Mouse (Mus musculus) inflammation-experienced regulatory T-cells, adult 6 months (primary cell): ENCODE results near the gene Gm20388. TPM values are rescaled to one million over a fixed set of nuclear protein-coding genes. Genes with fewer than 3 reads are reported as not detected.
"Not testable (repeated sequence)": the region's sequence is repeated elsewhere in the genome, so short reads cannot be mapped to it uniquely, and the experiment has no call there.

Experiments
- ATAC-seq: one replicate; pipeline ENCODE4 v1.8.0; 2017
- polyA plus RNA-seq, 3 experiments: library from polyadenylated mRNA; unstranded; fragments of 100-300 nt; shearing (Covaris generic); gene quantifications; one replicate each; pipeline ENCODE4 v1.2.1; 2017

Gm20388 gene
- polyA plus RNA-seq, 3 experiments from 2014 or later, result 10.8 to 14.1 (median 11.8) TPM

DNA sequence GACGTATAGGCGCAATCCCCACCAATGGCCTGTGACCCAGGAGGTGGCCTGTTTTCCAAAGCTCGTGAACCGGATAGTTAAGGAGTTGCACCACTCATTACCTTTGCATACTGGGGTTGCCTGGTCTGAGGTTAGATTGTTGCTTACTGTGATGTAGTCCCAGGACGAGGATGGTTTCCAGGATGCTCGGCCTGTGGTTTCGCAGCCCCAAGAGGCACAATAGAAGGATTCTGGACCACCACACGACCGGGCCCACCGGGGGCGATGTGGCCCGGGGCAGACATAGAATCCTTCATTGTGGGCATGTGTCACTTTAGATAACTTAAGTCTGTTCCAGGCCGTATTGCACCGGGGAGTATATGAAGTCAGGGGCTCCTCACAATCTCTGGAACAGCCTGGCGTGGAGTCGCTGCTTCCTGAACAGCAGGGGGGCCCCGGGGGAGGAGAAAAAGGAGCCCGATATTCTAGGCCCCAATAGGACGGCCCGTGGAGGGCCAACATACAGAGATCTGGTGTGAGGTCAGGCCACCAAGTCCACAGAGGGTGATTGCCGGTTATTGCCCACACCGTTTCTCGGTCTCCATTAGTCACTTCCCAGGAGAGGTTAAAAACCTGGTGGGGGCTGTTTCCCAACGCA is 3517.1 kb downstream of the Gm20388 start:
- ATAC-seq, result no peak

DNA sequence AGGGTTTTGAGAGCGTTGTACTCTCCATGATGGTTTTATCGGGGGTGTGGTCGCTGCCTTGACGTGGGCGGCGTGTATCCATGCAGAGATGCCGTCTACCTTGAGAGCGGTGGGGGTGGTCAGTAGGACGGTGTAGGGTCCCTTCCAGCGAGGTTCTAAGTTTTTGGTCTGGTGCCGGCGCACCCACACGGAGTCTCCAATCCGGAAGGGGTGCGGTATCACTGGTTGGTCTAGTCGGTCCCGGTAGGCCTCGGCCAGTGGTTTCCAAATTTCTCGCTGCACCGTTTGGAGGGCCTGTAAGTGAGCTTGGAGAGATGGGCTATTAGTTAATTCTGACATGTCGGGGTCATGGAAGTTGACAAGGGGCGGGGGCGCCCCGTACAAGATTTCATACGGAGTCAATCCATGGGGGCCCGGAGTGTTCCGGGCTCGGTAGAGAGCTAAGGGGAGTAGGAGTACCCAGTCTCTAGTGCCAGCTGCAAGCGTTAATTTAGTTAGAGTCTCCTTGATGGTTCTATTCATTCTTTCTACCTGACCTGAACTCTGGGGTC is 3517.8 kb downstream of the Gm20388 start:
- no peak for ATAC-seq

DNA sequence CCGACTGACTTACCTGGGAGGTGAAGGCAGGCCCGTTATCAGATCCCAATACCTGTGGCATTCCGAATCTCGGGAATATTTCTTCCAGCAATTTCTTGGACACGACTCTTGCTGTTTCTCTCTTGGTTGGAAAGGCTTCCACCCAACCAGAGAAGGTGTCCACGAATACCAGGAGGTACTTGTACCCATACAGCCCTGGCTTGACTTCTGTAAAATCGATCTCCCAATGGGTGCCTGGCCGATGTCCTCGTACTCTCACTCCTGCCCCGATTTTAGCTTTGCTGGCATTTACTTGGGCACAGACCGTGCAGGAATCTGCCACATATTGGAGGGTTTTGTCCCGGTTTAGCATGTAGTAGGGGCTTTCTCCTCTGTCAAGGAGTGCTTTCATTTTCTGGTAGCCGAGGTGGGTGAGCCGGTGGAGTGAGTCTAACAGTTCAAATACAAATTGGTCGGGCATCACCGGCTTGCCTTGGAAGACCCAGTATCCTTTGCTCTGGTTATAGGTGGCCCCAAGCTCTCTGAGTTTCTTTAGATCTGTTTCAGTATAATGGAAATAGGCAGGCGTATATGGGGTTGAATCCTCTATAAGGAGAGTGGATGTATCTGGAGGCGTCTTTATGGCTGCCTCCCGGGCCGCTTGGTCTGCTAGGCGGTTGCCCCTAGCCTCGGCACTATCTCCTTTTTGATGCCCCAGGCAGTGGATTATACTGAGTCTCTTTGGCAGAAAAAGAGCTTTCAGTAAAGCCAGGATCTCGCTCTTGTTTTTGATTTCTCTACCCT is 3518.5 kb downstream of the Gm20388 start:
- ATAC-seq, result no peak

DNA sequence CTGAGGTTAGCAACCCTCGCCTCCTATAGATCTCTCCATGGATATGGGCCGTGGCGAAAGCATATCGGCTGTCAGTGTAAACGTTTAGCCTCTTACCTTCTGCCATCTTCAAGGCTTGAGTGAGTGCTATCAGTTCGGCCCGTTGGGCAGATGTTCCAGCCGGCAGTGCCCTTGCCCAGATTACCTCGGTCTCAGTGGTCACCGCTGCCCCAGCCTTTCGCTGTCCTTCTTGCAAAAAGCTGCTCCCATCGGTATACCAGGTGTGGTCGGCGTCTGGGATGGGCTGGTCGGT is 3519.0 kb downstream of the Gm20388 start:
- not testable (repeated sequence) for ATAC-seq

DNA sequence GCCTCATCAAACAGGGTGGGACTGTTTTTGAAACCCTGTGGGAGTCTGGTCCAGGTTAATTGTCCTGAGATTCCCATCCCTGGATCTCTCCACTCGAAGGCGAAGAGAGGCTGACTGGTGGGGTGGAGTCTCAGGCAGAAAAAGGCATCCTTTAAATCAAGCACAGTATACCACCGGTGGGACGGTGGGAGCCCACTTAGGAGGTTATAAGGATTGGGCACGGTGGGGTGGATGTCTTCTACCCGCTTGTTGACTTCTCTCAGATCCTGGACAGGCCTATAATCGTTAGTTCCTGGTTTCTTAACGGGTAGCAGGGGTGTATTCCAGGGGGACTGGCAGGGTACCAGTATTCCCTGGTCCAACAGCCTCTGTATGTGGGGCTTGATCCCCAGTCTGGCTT is 3520.3 kb downstream of the Gm20388 start:
- ATAC-seq, result not testable (repeated sequence)

DNA sequence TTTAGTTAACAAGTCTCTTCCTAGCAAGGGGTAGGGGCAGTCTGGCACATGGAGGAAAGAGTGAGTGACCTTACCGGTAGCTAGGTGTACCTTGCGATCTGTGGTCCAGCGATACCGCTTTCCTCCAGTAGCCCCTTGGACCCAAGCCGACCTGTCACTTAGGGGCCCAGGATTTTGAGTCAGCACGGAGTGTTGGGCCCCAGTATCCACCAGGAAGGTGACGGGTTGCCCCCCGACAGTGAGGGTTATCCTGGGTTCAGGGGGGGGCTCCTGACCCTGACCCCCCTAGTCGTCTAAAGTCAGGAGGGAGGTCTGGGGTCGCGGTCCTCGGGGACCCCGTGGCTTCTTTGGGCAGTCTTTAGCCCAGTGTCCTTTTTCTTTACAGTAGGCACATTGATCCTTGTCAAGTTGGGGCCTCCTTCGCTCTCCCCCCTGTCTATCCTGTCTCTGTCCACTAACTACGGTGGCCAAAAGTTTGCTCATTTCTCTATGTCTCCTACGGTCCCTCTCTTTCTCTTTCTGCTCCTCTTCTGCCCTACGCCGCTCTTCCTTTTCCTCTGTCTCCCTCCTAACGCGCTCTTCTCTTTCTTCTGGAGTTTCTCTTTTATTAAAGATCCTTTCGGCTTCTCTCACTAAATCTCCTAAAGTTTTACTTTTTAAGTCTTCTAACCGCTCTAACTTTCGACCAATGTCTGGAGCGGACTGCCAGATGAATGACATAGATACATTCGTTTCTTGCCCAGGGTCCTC is 3521.2 kb downstream of the Gm20388 start:
- no peak for ATAC-seq

DNA sequence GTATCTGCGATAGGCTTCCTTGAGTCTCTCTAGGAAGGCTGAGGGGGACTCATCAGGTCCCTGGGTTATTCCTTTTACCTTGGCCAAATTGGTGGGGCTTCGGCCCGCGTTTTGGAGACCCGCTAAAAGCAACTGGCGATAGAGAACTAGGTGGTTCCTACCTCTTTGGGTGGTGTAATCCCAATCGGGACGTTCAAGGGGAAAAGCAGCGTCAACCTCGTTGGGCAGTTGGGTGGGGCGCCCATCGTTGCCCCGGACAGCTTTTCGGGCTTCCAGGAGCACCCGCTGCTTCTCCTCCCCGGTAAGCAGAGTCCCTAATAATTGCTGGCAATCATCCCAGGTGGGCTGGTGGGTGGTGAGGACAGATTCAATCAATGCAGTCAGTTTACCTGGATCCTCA is 3521.7 kb downstream of the Gm20388 start:
- no peak for ATAC-seq

DNA sequence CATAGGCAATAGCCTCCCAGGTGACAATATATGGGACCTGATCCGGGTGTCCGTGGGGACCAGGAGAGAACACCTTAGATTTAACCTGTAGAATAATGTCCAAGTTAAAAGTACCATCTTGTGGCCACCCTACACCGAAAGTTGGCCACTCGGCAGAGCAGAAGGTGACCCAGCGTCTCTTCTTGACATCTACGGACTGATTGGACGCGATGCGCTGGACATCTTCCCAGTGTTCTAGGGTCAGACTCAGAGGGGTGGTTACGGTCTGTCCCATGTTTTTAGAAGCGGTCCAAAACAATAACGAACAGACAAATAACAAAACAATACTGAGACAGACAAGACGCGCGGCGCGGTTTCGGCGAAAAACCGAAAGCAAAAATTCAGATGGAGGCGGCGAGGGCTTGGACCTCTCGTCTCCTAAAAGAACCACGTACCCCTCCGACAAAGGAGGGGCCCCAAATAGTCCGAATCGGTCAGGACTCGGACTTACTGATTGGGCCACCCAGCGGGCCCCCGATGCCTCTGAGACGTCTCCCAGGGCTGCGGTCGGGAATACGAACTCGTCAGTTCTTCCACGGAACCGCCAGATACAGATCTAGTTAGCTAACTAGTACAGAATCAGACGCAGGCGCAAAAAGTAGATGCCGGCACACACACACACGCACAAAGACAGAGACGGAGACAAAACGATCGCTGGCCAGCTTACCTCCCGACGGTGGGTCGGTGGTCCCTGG is 3522.8 kb downstream of the Gm20388 start:
- not testable (repeated sequence) for ATAC-seq

DNA sequence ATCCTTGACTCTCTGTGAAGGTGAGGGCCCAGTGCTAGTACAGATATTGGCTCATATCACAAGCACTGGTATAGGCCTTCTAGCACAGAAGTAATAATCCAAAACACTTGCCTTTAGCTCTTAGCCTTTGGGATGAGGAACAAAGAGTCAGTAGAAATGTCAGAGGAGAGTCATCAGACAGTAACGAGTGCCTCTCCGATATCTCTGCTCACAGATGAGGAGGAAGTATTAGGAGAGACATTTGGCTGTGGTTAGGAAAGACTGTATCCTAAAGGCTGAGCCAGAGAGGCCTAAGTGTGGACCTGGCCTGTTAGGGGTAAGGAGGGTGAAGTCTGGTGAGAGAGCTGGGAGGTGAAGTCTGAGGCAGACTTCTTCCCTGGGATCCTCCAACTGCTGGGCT is 3531.1 kb downstream of the Gm20388 start:
- ATAC-seq, result no peak

DNA sequence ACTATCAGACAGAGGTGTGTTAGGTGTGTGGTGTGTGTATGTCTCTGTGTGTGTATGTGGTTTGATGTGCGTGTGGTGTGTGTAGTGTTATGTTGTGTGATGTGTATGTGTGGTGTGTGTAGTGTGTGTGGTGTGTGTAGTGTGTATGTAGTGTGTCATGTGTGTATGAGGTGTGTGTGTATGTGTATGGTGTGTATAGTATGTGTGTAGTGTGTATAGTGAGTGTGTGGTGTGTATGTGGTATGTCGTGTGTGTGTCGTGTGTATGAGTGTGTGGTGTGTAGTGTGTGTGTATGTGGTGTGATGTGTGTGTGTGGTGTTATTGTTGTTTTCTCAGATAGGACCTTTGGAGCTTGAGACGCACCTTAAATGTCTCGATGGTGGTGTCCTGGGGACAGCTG is 3531.7 kb downstream of the Gm20388 start:
- no peak for ATAC-seq

DNA sequence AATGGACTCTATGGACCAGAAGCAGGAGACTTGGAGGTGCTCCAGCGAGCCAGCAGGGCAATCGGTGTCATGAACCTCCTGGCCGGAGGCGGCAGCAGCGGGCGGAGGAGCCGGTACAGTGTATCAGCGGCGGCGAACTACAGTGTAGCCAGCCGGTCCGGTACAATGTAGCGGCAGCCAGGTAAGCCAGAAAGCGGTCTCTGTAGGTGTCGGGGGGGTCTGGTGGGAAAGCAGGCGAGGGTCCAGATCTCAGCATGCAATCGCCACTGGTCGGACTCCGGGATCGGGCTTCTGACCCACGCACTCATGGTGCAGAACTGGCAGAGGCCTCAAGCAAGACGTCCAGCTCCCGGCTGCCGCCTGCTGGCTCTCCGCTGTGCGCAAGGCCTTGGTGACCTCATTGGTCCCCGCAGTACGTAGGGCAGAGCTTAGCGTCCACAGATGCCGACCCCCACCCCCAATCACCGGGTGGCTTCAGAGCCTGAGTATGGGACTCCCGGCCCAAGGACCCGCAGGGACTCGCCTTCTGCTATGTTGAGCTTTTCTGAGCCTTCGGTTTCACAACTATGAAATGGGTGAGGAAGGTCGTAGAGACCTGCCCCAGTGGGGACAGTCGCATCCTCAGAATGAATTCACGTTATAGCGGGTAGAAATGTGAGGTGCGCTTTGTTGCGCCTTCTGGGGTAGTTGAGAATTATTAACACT is 3532.4 kb downstream of the Gm20388 start:
- ATAC-seq, result peak; percentile 91

DNA sequence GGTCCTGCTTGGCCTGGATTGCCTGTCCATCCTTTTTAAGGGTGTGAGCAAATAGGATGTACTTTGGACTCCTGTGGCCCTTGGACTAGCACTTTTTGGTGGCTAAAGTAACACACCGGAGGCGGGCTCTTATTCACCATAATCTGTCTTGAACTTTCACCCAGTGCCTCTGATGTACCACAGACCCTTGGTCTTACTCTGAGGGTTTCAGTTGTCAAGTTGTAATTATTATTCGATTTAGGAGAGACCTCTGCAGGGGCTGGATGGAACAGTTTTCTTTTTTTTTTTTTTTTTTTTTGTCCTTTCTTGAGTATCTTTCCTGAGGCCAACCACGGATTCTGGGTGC is 3532.9 kb downstream of the Gm20388 start:
- ATAC-seq, result no peak

DNA sequence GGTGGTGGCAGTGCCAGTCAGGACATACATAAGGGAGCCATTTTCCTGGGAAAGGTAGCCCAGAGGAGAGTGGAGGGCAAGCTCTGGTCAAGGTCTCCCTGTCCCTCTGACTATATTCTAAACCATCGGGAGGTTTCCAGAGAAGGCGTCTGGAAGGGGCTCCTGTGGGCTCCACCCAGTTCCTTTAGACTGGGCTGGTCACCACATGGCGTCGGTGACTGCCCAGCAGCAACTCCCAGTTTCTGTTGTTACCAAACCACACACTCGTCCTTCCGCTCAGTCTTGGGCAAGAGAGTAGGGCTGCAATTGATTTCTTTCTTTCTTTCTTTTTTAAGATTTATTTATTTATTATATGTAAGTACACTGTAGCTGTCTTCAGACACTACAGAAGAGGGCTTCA is 3533.5 kb downstream of the Gm20388 start:
- no peak for ATAC-seq

DNA sequence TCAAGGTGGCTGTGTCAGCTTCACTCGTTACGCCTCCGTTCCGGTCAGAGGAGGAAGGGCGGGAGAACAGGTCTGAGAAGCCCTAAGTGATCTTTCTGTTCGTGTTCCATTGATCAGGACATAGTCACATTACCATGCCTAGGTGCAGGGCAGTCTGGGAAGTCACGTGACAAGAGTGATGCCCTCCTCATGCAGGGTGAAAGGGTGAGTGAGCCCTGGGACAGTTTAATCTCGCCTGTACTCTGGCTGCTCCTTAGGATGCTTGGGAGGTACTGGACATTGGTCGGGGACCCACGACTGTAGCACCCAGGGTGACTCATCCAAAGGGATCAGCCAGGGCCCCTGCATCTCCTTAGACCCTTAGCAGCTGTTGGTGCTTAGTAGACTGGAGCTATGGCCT is 3535.3 kb downstream of the Gm20388 start:
- ATAC-seq, result no peak

DNA sequence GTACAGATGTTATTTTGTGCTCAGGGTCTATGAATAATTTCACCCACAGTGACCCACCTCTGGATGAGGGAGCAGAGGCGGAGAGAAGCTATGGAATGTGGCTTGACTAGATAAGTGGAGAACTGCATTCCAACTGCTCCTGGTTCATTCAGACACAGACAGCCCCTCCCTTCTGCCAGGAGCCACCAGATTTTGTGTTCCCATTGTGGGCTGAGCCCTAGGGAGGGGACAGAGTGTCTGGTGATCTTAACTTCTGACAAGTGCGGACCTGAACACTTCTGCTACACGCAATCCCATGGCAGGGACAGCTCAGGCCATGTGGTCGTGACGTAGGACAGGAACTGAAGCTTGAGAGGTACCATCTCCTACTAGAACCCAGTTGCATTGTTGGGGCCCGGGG is 3536.2 kb downstream of the Gm20388 start:
- no peak for ATAC-seq

DNA sequence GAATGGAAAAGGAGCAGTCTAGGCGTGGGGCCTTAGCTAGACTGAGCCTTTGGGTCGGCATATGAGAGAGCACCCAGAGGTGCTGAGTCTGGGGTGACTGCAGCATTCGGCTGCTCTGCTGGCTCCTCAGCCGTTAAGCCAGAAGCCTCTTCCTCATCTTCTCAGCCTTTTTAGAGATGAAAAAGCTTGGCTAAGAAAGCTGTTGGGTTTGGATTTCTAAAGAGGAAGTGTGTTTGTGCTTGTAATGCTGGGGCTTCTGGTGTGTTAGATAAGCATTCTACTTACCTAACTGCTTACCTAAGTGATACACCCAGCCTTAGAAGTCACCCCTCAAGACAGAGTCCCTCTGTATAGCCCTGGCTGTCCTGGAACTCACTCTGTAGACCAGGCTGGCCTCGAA is 3540.1 kb downstream of the Gm20388 start:
- ATAC-seq, result no peak

DNA sequence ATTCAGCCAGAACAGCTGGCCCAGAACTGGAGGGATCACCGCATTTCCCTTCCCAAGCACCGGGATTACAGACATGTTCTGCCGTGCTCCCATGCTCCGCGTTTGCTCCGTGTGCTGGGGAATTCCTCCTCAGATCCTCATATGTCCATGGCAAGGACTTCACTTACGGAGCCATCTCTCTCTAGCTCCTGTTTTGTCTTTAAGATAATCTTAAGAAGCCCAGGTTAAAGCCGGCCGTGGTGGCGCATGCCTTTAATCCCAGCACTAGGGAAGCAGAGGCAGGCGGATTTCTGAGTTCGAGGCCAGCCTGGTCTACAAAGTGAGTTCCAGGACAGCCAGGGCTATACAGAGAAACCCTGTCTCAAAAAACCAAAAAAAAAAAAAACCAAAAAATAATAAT is 3541.1 kb downstream of the Gm20388 start:
- not testable (repeated sequence) for ATAC-seq

DNA sequence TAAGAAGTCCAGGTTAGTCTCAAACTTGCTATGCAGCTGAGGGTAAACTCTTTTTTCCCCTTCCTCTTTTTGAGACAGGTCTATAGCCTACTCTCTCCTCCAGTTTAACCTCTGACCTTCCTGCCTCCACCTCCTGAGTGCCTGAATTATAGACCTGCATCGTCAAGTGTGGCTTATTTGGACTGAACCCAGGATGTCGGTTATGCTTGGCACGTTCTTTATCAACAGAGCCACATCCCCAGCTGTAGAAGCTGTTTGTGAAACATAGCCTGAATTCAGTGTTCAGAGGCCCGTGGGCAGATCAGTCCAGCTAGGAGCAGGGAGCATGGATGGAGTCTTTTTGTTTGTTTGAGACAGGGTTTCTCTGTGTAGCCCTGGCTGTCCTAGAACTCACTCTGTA is 3541.5 kb downstream of the Gm20388 start:
- ATAC-seq, result no peak

DNA sequence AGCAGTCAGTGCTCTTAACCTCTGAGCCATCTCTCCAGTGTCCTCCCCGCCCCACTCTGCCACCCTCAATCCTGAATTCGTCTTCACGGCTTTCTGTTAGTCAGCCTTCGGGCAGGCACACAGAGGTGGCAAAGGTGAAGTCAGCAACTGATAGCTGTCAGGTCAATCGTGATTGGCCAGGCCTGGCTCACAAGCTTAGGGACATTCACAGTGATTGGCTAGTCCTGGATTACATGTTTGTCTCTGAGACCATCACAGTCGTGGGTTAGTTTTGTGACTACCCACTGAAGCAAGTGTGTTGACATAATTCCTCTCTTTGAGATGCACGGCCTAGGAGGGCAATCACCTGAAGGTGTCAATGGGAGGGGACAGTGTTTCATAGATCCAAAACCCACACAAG is 3542.7 kb downstream of the Gm20388 start:
- no peak for ATAC-seq

DNA sequence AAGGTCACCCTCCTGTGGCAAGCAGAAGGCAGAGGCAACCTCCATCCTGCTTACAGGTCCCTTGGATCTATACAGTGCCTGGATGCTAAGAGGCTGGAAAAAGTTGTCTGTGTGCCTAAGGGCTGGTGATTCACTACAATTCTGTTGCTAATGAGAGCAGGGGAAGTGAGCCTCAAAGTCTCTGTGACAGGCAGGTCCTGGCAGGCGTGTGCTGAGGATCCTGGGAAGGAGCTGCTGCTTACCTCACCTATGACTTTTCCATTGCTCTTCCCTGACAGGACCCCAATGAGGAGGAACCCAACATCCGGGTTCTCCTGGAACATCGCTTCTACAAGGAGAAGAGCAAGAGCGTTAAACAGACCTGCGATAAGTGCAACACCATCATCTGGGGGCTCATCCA is 3543.3 kb downstream of the Gm20388 start:
- ATAC-seq, result no peak

DNA sequence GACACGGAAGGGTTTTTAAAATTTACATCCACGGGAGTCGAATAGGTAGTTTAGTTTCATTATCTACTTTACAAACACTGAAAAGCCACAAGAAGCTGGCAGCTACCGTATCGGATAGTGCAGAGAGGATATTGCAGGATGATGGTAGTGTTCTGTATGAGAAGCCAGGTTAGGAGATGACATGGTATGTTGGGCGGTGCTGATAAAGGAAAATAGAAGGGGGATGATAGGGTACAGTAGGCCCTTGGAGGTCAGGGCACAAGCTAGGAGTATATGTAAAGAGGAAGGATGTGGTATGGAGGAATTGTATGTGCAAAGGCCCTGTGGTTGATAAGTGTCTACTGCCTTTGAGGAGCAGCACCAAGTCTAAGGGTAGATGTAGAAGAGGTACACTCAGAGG is 3543.9 kb downstream of the Gm20388 start:
- no peak for ATAC-seq

DNA sequence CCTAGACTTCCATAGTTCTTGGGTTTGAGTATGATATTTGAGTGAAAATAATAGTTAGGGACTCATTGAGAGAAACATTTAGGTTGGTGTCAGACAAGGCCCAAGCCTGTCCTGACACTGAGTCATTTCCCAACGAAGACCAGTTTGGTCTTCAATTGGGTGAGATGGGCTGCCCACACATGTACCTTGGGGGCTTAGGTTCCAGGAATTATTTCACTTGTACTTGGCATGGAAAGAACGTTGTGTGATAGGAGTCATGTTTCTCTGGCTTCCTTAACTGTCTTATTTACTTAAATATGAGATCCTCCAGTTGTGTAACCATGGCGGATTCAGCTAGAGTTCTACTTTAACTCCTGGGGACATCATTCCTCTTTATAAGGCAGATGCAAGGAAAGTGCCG is 3553.0 kb downstream of the Gm20388 start:
- no peak for ATAC-seq
